Mouse (Mus musculus) thymus, postnatal 36 days (tissue): Measurements from ENCODE around the gene Pnrc2.

Source experiments
- DNase-seq, 2 experiments: peaks; one replicate each; pipeline ENCODE4 v3.0.0; 2022; ENCODE audit warnings: mixed read lengths in 2 of 2

The Pnrc2 gene

DNA sequence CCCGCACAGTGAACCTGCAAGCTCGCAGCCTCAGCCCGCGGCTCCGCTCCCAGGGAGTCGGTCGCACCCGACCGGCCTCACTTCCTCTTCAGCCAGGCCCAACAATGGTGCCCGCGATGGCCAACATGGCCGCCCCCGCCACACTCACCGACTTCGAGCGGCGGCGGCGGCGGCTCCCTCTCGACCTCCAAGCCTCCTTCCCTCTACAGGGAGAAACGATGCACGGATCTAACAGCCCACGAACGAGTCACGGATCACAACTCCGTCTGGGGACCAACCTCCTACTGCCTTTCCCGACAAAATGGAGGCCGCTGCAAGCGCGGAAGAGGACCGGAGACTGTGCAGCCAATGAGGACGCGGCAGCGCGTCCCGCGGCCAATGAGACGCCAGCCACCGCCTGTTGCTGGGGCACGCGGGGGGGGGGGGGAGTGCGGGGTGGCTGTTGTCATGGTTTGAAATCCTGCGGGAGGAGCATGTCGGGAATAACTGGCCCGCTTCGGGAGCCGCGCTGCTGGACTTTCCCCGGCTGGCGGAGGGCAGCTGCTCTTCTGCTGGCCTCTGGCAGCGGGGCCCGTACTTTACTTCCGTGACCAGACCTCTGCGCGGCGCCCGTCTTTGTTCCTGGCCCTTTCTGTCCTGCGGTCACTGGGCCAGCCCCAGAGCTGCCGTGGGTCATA, at the start of gene Pnrc2:
Gene Pnrc2 (minus strand): TSS at position 325 of the 677 bp plus-strand sequence.
- DNase-seq, result peak; percentile 89 to 92

DNA sequence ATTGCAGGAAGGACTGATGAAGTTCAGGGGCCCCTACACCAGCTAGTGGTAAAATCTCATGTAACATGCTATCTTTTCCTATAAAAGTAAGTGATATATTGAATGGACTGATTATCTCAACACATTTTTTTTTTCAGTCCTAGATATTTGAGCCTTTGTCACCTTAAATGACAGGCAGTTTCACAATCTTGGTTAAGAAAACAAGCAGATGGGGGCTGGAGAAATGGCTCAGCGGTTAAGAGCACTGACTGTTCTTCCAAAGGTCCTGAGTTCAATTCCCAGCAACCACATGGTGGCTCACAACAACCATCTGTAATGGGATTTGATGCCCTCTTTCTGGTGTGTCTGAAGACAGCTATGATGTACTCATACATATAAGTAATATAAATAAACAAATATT, 48.5 kb upstream of the Pnrc2 start:
- DNase-seq, result no peak

DNA sequence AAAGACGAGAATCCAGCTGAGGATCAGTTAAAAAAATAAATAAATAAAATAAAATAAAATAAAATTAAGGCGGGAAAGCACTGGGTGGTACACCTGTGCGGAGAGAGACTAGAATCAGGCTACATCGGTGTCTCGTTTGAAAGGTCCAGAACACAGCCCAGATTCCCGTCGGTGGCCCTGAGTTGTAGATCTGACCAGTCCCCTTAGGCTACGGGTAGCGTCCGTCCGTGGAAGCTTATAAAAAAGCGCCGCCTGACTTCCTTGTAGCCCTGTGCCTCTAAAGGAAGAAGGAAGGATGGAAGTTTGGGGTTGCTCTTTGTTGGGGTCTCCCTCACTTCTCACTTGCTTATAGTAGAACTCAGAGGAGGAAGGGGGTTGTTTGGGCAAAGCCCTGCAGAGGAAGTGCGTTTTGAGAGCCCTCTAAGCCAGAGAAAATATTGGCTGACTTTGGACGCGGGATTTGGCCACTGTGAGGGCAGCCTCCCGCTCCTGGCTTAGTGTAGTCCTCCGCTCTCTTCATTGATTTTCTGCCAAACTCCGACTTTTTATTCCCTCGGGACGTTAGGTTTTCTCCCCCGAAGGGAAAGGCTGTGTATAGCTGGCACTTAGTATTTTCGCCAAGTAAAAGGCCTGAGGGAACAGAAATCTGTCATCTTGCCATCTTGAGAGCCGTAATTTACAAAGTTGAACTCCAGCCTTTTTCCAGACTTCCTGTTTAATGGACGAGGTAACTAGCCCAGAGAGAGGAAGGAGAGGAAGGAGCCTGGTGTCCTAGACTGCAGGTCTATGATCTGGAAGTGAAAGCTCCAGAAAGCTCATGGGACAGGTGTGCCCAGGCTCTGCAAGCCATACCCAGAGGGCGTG, 47.8 kb upstream of the Pnrc2 start:
- no peak for DNase-seq

GRCm38 (mm10) chr4:135920304-135921241, 46.9 kb upstream of the Pnrc2 start, which contains the start of gene Fuca1:
Fuca1 (plus strand) TSS chr4:135920735.
- DNase-seq, result peak; percentile 97 to 98

DNA sequence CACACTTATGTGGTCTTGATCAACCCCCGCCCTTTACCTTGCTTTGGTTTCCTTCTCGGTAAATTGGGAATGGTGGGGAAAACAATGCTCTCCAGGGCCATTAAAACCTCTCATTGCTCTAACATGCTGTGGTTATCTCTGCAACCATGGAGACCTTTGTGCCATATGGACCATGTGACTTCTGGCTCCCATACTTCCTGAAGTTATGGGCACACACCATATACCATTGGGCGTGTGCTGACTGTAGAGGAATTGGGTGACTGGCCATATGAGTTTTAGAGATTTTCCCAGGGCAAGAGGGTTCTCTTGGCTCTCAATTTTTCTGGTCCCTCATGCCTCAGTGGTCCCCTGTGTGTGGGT, 45.6 kb upstream of the Pnrc2 start:
- no peak for DNase-seq

DNA sequence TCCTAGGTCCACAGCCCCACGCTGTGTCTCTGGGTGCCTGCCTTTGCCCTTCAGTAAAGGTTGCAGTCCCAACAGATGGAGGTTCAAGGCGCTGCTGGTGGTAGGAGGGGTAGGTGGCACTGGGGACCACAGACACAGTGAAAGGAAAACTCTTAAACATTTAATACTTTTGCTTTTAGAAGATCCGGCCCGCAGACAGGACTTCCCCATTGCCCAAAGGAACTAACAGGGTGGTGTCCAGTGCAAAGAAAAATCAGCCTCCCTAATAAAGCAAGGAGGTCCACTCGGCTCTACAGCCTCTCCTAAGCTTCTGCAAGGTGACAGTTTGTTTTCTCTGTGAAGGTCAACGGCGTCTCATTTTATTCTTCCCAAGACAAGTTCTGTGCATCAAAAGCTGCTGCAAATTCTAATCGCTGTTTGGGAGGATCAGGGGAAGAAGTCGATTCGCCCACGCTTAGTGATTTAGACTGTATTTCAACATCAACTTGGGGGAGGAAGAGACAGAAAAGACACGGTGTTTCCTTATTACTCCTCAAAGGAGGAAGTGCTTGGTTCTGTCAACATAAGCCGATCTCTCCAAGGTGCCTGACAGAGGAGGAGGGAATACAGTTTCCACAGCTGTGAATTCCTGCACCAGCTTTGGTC, 45.1 kb upstream of the Pnrc2 start:
- no peak for DNase-seq

DNA sequence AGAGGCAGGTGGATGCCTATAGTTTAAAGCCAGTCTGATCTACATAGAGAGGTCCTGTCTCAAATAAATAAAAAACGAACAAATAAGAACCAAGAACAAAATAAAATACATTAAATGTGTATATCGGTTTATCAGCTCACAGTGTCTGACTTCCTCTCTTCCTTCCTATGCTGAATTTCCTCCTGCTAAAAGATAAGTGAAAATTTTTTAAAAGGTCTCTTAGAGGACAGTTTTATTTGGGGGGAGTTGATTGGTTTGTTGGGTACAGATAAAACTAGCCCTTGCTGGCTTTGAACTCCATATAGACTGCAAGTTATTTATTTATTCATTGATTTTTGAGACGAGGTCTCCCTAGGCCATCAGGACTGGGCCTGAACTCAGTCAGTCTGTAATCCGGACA, 39.8 kb upstream of the Pnrc2 start:
- no peak for DNase-seq

DNA sequence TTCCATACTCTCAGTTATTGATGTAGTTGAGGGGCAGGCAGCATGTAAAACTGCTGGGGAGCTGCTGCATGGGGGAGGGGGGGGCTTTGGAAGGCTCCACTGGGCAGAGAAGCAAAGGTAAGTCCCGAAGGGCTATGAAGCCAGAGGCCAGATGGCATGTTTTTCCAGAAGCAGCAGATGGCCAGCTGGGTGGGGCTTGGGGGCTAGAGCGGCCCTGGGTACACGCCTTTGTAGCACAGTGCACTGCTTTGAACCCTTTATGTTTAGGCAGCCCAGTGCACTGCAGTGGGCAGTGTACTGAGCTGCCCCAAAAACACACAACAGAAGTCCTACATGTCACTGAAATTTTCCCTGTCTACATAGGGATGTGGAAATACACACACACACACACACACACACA, 39.2 kb upstream of the Pnrc2 start:
- no peak for DNase-seq

DNA sequence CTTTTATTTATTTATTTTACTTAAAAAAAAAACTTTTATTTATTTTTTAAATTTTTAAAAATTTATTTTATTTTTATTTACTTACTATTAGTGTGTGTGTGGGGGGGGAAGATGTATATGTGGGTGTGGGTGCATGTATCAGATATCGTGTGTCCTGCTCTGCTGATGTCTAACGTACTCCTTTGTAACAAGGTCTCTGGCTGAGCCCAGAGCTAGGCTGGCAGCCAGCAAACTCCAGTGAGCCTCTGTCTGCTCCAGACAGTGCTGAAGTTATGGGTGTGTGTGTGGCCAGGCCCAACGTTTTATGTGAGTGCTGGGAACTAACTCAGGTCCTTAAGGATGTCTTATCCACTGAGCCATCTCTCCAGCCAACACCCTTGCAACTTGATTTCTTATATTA, 38.5 kb upstream of the Pnrc2 start:
- DNase-seq, result no peak

- DNase-seq, result no peak
Observed at GRCm38 (mm10) chr4:135911531-135911930, 37.9 kb upstream of the Pnrc2 start.

DNA sequence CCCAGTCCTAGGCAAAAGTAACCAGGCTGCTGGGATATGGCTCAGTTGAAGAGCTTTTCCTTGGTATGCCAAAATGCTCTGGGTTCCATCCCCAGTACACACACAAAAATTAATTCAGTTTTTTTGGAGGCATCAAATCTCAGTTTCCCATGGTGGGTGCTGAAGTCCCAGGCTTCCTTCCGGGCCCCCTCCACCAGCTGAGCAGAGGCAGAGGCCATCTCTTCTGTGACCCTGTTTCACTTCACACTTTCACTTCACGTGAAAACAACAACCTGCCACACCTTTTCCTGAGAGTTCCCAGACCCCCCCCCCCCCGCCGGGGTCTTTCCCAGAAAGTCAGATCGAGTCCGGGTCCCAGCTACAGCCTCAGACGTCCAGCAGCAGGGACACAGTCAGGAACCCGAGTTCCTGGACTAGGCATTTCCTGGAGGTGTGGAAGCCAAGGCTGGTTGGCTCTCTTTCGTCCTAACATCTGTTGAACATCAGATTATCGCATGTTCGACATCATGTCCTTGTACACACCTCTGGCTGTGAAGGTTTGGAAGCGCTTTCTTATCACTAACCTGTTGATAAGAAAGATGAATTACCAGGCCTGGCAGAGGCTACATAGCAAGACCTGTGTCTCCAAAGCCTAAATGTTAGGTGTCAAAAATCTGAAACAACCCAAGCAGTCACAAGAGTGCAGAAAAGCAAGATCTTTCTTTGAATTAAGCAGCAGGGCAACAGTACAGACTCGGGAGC, 35.8 kb upstream of the Pnrc2 start:
- DNase-seq, result no peak

DNA sequence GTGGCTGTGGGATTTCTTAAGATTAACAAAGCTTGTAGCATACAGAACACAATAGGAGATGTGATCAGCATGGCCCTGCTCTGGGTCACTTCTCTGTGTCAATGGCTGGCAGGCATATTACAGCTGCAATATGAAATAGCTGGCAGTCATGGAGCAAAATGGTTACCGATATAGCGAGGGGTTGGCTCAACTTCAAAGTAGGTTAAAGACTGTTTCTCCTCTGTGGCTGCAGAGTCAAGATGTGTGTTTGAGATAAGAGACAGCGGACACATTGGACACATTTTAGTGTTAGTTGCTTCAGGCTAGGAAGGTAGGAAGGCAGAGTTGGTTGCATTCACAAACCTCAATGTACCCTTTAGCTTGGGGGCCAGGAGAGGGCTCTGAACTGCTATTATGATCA, 33.0 kb upstream of the Pnrc2 start:
- no peak for DNase-seq

GRCm38 (mm10) chr4:135904810-135905209, 31.2 kb upstream of the Pnrc2 start:
- no peak for DNase-seq

- DNase-seq, result no peak
Observed at GRCm38 (mm10) chr4:135902606-135903242, 29.1 kb upstream of the Pnrc2 start.

DNA sequence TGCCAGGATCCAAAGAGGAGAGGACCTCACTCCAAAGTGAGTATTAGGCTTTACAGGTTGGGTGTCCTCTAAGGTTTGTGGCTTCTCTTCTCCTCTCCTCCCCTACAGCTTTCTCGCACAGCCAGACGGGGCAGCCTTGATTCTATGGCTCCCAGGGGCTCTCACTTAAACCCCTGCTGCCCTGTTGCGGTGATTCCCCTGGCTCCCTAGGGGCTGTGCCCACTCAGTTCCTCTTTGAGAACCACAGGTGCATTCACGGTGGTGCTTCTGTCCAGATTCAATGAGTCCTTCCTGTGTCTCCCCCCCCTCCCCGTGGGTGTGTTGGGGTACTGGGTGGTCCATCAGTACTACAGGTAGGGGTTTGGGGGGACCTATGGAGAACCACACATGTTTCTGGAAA, 26.4 kb upstream of the Pnrc2 start:
- DNase-seq, result no peak

- DNase-seq, result no peak
Observed at GRCm38 (mm10) chr4:135899050-135899448, 25.4 kb upstream of the Pnrc2 start.

DNA sequence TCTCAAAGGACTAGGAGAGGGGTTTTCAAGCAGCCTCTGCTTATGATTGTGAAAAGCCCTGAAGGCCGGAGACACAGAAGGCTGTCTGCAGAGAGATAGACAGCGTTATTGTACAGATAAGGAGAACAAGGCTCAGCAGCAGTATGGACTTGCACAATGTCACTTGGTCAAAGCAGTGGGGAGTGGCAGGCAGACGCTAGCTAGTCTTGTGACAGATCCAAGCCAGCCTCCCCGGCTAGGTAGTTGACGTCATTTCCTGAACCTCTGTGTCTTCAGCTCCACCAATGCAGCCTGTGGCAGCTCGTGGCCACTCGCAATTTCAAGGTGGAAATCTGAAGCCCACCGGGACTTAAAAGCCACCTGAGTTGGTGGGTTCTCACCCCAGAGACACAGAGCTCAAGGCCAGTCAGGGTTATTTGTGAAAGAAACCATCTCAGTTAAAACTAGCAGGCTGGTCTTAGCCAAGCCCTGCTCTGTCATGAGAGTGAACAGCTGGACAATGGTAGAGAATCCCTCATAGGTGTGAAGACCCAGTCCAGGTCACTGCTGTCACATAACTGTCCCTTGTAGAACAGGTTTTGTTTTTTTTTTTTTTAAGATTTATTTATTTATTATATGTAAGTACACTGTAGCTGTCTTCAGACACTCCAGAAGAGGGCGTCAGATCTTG, 24.9 kb upstream of the Pnrc2 start:
- peak; percentile 55 to 73 for DNase-seq

DNA sequence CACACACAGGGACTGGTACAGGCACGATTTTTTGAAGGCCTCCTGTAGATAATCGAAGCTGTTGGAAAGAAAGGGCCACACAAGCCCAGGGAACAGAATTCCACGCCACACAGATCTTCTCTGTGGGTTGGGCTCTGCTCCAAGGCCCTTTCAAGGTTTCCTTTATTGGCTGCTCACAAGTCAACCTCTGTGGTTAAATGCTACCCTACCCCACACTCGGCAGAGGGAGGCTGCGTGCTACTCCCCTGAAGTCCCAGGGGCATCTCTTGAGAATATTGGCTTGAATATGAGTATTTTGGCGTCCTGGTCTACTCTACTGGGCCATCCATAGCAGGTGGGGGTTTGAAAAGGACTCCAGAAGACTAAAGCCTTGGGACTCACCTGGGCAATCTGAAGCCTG, 22.5 kb upstream of the Pnrc2 start:
- no peak for DNase-seq

GRCm38 (mm10) chr4:135895071-135895571, 21.5 kb upstream of the Pnrc2 start, which contains the start of gene Cnr2:
Cnr2 (plus strand) TSS chr4:135895394.
- peak; percentile 56 to 65 for DNase-seq

DNA sequence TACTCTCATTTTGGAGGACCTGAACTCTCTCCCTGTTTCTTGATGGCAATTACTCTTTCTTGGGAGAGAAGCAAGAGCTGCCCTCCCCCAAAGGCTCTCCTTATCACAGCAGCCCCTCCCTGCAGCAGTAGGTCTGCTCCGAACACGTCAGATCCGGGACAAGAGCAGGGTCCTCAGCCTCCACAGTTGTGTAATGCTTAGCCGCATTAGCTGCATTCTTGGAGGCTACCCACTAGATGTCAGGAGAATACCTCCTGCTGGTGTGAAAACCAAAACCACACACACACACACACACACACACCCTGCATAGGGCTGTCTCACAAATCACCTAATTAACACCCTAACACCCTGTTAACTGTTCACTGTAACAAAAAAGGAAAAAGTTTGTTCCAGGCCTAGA, 19.2 kb upstream of the Pnrc2 start:
- DNase-seq, result no peak

DNA sequence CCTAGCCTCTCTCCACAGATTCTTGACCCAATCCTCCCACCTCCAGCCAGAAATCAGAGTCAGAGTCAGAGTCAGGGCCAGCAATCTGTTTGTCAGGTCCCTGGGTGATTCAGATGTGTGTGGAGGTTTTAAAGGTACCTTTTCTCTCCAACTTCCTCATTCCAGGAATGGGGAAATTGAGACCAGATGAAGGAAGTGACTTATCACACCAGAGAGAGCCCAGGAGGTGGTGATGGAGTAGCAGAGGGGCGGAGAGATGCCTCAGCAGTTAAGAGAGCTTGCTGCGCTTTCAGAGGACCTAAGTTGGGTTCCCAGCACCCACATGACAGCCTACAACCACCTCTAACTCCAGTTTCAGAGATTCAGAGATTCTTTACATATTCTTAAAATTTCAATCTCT, 17.9 kb upstream of the Pnrc2 start:
- no peak for DNase-seq
